Comparison of ENCODE assay signal across 8 mouse cellular contexts in genomic region chr14:77156911-77157504, GRCm38 (mm10). TPM values are rescaled to one million over a fixed set of nuclear protein-coding genes. Genes with fewer than 3 reads are reported as not detected.
DNase-seq lines count a peak whose midpoint lies in the region; ATAC-seq and TF ChIP-seq lines count a peak whose summit lies in the region.

No protein-coding gene starts in this region.

- H3K4me1 ChIP-seq in cerebellum, adult 2 months (ENCODE audit: control insufficient read depth, insufficient read depth, low read length), result no peaks in the 10 kb centered on the region; the same call in 1 of the 2 replicates
- H3K4me1 ChIP-seq in forebrain, embryonic 14.5 days (ENCODE audit: control insufficient read depth, insufficient read depth, low read length), result peaks cover 8% of the 10 kb centered on the region; the same call in 1 of the 2 replicates
- peaks cover 26% of the 10 kb centered on the region for H3K4me1 ChIP-seq in limb, embryonic 10.5 days

- H3K27ac ChIP-seq in cerebellum, adult 2 months (ENCODE audit: insufficient read depth, low read length), result peak overlapping the region; percentile 68
- peak overlapping the region; percentile 95 for H3K27ac ChIP-seq in forebrain, embryonic 14.5 days (ENCODE audit: low read depth, low read length)
- H3K27ac ChIP-seq in limb, embryonic 10.5 days, result peak overlapping the region; percentile 82

- WGBS in cerebellum, adult 2 months, result under 1% methylated on average over 59 of the region's 64 CpGs
- WGBS in forebrain, embryonic 14.5 days, result under 1% methylated on average over 37 of the region's 64 CpGs
- under 1% methylated on average over 61 of the region's 64 CpGs for WGBS in limb, embryonic 10.5 days

- no peak for DNase-seq in cerebellum, adult 2 months
- no peak for DNase-seq in cerebellum, adult 11-12 months
- peak; percentile 50 for DNase-seq in retina, embryonic 14.5 days (ENCODE audit: low spot score)
- no peak for DNase-seq in retina, postnatal 1 day
- DNase-seq in forebrain, embryonic 14.5 days (ENCODE audit: low spot score), result peak; percentile 46
- peak; percentile 69 for DNase-seq in limb, embryonic 10.5 days (ENCODE audit: low spot score)

- TF ChIP-seq CTCF in cerebellum, adult 2 months (IDR thresholded peaks at IDR 0.05; ENCODE audit: borderline replicate concordance, insufficient read depth, low read depth, low read length), result no peak

- peak overlapping the region; percentile 39 for H3ac ChIP-seq in myocyte (ENCODE audit: control insufficient read depth, insufficient read length)

- no peaks in the 10 kb centered on the region for H3K79me2 ChIP-seq in myocyte (ENCODE audit: control insufficient read depth, insufficient read depth)

- H3K9me3 ChIP-seq in forebrain, embryonic 14.5 days (replicated peaks; ENCODE audit: control insufficient read depth, low read length), result no peaks in the 10 kb centered on the region
- H3K9me3 ChIP-seq in limb, embryonic 10.5 days (replicated peaks), result no peaks in the 10 kb centered on the region

- H3K27me3 ChIP-seq in cerebellum, adult 2 months (ENCODE audit: control insufficient read depth, insufficient read depth, low read length), result no peaks in the 10 kb centered on the region
- H3K27me3 ChIP-seq in forebrain, embryonic 14.5 days (replicated peaks; ENCODE audit: control insufficient read depth, insufficient read depth, low read length), result no peaks in the 10 kb centered on the region
- H3K27me3 ChIP-seq in limb, embryonic 10.5 days (ENCODE audit: low read depth, poor library complexity, severe bottlenecking), result peaks cover 28% of the 10 kb centered on the region
- H3K27me3 ChIP-seq in myocyte (ENCODE audit: control insufficient read depth, insufficient read depth, insufficient read length), result no peaks in the 10 kb centered on the region

- no peak for TF ChIP-seq POLR2A in cerebellum, adult 2 months (IDR thresholded peaks at IDR 0.05; ENCODE audit: borderline replicate concordance, insufficient read depth, low read length)
- TF ChIP-seq POLR2A in myocyte (IDR thresholded peaks at IDR 0.05; ENCODE audit: insufficient read length, low read depth), result no peak

- H3K4me3 ChIP-seq in cerebellum, adult 2 months (replicated peaks; ENCODE audit: insufficient read depth, low read depth, low read length), result peak overlapping the region; percentile 90
- H3K4me3 ChIP-seq in forebrain, embryonic 14.5 days (ENCODE audit: low read depth, low read length), result peak overlapping the region; percentile 90
- peak overlapping the region; percentile 85 for H3K4me3 ChIP-seq in limb, embryonic 10.5 days
- peak overlapping the region; percentile 23 for H3K4me3 ChIP-seq in myocyte

- peak overlapping the region; percentile 96 for H3K9ac ChIP-seq in forebrain, embryonic 14.5 days (ENCODE audit: low read length)

- peak; percentile 47 for ATAC-seq in forebrain, embryonic 14.5 days
- ATAC-seq in monocyte, adult 5-6 weeks (replicated peaks; ENCODE audit: insufficient number of reproducible peaks, low FRiP score, low TSS enrichment, poor library complexity, severe bottlenecking), result no peak

- H3K4me2 ChIP-seq in forebrain, embryonic 14.5 days (ENCODE audit: low read length), result peak overlapping the region; percentile 93
- H3K4me2 ChIP-seq in myocyte (ENCODE audit: low read depth), result peak overlapping the region; percentile 72

- H3K36me3 ChIP-seq in forebrain, embryonic 14.5 days (ENCODE audit: control insufficient read depth, insufficient read depth, low read length), result no peaks in the 10 kb centered on the region
- no peaks in the 10 kb centered on the region for H3K36me3 ChIP-seq in limb, embryonic 10.5 days
- H3K36me3 ChIP-seq in myocyte (ENCODE audit: control insufficient read depth, insufficient read depth), result no peaks in the 10 kb centered on the region

TF ChIP-seq in myocyte, 11 proteins besides CTCF, POLR2A, EP300 and RAD21:
- peak; percentile 85 for TF ChIP-seq REST (IDR thresholded peaks at IDR 0.05; ENCODE audit: insufficient read depth, insufficient read length)
- no peak for TF ChIP-seq SRF (IDR thresholded peaks at IDR 0.05; ENCODE audit: control insufficient read depth, insufficient read length, low read depth)
- TF ChIP-seq POLR2AphosphoS2 (IDR thresholded peaks at IDR 0.05; ENCODE audit: insufficient read length, low read depth), result no peak
- no peak for TF ChIP-seq USF1 (IDR thresholded peaks at IDR 0.05; ENCODE audit: low read depth)
- TF ChIP-seq MYOG (IDR thresholded peaks at IDR 0.05; ENCODE audit: control insufficient read depth in 1 of 3, insufficient read depth in 1 of 3, insufficient read length in 2 of 3, low read depth in 2 of 3), result no peak
- no peak for TF ChIP-seq MYOD1 (IDR thresholded peaks at IDR 0.05; ENCODE audit: control insufficient read depth in 1 of 3, insufficient read length in 2 of 3, low read depth in 2 of 3)
TF ChIP-seq in myocyte: peak in this region for 1.

RNA-seq across cellular contexts. Expression of gene Enox1, which starts 0.4 kb away (rescaled TPM):
- polyA plus RNA-seq in cerebellum, adult 2 months (2012; rRNA removed), result 14.4 and 15.2 TPM in 2 replicates
- polyA plus RNA-seq in forebrain, embryonic 14.5 days (2014; fragmentation: Nextera tagmentation; extraction: Ambion mirVana), result 28.0 and 39.0 TPM in 2 replicates
- 5.6 and 7.0 TPM in 2 replicates for polyA plus RNA-seq in limb, embryonic 10.5 days (2016; fragmentation: Nextera tagmentation; extraction: Ambion mirVana)
- 3.1 TPM for polyA plus RNA-seq in myocyte (2012; fragmentation: generic; extraction: Trizol)
- 0.19 TPM in 1 of 3 replicates, not detected in the others for total RNA-seq in monocyte, adult 5-6 weeks (2017)

Comparison
In these comparisons a context has a peak if more than half of its experiments do, and no peak if none do; other contexts are left out.
1. DNase-seq: peak in retina, embryonic 14.5 days (single experiment), forebrain, embryonic 14.5 days (single experiment) and limb, embryonic 10.5 days (single experiment); none in cerebellum, adult 2 months (0 of 2), cerebellum, adult 11-12 months (single experiment) and retina, postnatal 1 day (single experiment).
2. H3K4me3 ChIP-seq: peak in every context shown above with its lines; median percentile 90 in cerebellum, adult 2 months; 90 in forebrain, embryonic 14.5 days; 85 in limb, embryonic 10.5 days; 23 in myocyte.
3. Peak in every context shown above with its lines, with median percentiles within 50 percentile points of each other: H3K27ac ChIP-seq.